Mouse (Mus musculus) bone marrow macrophage, adult 2 months (primary cell): ENCODE results near the gene Cadm4.

Experiments
- CTCF ChIP-seq: IDR thresholded peaks from 2 replicates; pipeline ENCODE4 v1.5.1; 2012; ENCODE audit warnings: low read depth, mild to moderate bottlenecking, low read length, moderate library complexity
- POLR2A ChIP-seq: IDR thresholded peaks from 2 replicates; pipeline ENCODE4 v1.6.1; 2012; ENCODE audit warnings: mild to moderate bottlenecking, low read depth, low read length, borderline replicate concordance

DNA sequence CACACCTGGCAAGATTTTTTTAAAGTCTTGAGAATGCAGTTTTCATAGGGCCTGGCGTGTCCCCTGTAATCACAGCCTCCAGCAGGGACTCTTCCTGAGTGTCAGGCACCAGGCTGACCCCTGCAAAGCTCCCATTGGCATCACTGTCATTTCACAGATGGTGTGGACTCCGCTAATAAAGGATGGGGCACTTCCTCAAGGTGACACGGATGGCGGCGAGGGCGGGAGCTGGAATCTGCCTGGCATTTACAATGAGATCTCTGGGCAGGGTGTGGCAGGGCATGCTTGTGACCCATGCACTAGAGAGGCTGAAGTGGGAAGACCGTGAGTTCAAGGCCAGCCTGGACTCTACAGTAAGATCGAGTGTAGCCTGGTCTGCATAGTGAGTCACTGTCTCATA, 6.5 kb downstream of the Cadm4 start:
- TF ChIP-seq POLR2A: no peak
- no peak for TF ChIP-seq CTCF
